Mouse (Mus musculus) embryonic facial prominence, embryonic 12.5 days (tissue): Measurements from ENCODE around the gene Rnf111. TPM values are rescaled to one million over a fixed set of nuclear protein-coding genes. Genes with fewer than 3 reads are reported as not detected.
"Not testable (repeated sequence)": the region's sequence is repeated elsewhere in the genome, so short reads cannot be mapped to it uniquely, and the experiment has no call there.

Experiments used
- ATAC-seq: fragments of 200-750 bp; cut with Nextera tagmentation; 2 replicates; pipeline ENCODE4 v1.8.0; 2017; ENCODE audit not compliant: insufficient number of reproducible peaks, insufficient read depth, low FRiP score, low TSS enrichment
- H3K27ac ChIP-seq: fragments of 300-500 bp; sonication (generic); 2 replicates; pipeline ENCODE4 v1.5.1; 2016; ENCODE audit warnings: mild to moderate bottlenecking
- H3K27me3 ChIP-seq: fragments of 300-500 bp; sonication (generic); 2 replicates; pipeline ENCODE4 v1.6.1; 2016; ENCODE audit warnings: mild to moderate bottlenecking, moderate library complexity
- H3K36me3 ChIP-seq: fragments of 300-500 bp; sonication (generic); 2 replicates; pipeline ENCODE4 v1.6.1; 2016; ENCODE audit warnings: mild to moderate bottlenecking
- H3K4me1 ChIP-seq: fragments of 300-500 bp; sonication (generic); 2 replicates; pipeline ENCODE4 v1.6.1; 2016
- H3K4me2 ChIP-seq: fragments of 300-500 bp; sonication (generic); replicated peaks from 2 replicates; pipeline ENCODE4 v1.6.1; 2016; ENCODE audit warnings: mild to moderate bottlenecking, moderate library complexity
- H3K4me3 ChIP-seq: fragments of 300-500 bp; sonication (generic); 2 replicates; pipeline ENCODE4 v1.5.1; 2016; ENCODE audit warnings: mild to moderate bottlenecking
- H3K9ac ChIP-seq: fragments of 300-500 bp; sonication (generic); 2 replicates; pipeline ENCODE4 v1.6.1; 2016; ENCODE audit warnings: mild to moderate bottlenecking, moderate library complexity
- H3K9me3 ChIP-seq: fragments of 300-500 bp; sonication (generic); 2 replicates; pipeline ENCODE4 v1.6.1; 2016; ENCODE audit warnings: mild to moderate bottlenecking, moderate library complexity
- WGBS: fragments of 180-500 bp; shearing (Covaris S2); methylation state at CpG from one replicate; pipeline ENCODE4 v1.1.7; 2016; 5-methylcytosine and 5-hydroxymethylcytosine counted together
- polyA plus RNA-seq: library from polyadenylated mRNA; unstranded; fragments of >200 nt; fragmentation: Nextera tagmentation; extraction: Ambion mirVana; gene quantifications from 2 replicates; pipeline ENCODE4 v1.2.1, GENCODE M21; 2016

The Rnf111 gene
- polyA plus RNA-seq, 1 experiment from 2014 or later: 33.0 TPM

DNA sequence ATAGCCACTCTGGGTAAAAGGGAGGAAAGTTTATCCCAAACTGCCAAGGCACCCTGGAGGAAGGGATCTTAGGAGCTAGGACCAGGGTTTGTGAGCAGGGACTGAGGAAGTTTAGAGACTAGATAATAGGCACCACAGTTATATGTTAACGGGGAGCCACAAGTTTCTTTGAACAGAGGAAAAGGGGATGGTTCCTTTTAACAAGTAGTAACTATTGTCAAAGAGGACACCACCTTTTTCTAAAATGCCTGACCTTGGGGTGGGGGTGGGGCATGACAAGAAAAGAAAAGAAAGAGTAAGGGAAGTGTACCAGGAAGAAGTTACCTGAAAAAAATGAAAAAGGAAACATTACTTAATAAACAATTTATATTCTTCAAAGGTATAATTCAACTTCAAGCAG is 12.3 kb downstream of the Rnf111 start:
- WGBS: 87% methylated on average over 1 of the region's 1 CpGs
- Histone ChIP-seq H3K27me3 (no peaks in the 10 kb centered on the region), H3K9ac (no peak overlapping the region), H3K9me3 (no peaks in the 10 kb centered on the region), H3K4me3 (no peak overlapping the region), H3K27ac (no peak overlapping the region), H3K4me2 (no peak overlapping the region), H3K36me3 (0 out of 2 replicates have a peak, but pooled peaks cover 6% of the 10 kb centered on the region), H3K4me1 (no peaks in the 10 kb centered on the region)
- ATAC-seq: no peak

- Histone ChIP-seq H3K27me3 (no peaks in the 10 kb centered on the region), H3K4me2 (no peak overlapping the region), H3K9me3 (no peaks in the 10 kb centered on the region), H3K9ac (no peak overlapping the region), H3K36me3 (peaks cover 9% of the 10 kb centered on the region; the same call in 1 of the 2 replicates), H3K4me3 (no peak overlapping the region), H3K4me1 (no peaks in the 10 kb centered on the region), H3K27ac (no peak overlapping the region)
- no peak for ATAC-seq
- WGBS: 79% methylated on average over 2 of the region's 2 CpGs
Observed at GRCm38 (mm10) chr9:70487401-70487800, 16.1 kb downstream of the Rnf111 start.

- H3K27ac ChIP-seq: no peak overlapping the region
- no peak for ATAC-seq
Observed at GRCm38 (mm10) chr9:70485840-70486239, 17.7 kb downstream of the Rnf111 start.

GRCm38 (mm10) chr9:70483495-70483894 is 20.0 kb downstream of the Rnf111 start:
- Histone ChIP-seq H3K9me3 (no peaks in the 10 kb centered on the region), H3K9ac (no peak overlapping the region), H3K36me3 (peaks cover 9% of the 10 kb centered on the region; the same call in 1 of the 2 replicates), H3K27ac (no peak overlapping the region), H3K4me3 (no peak overlapping the region), H3K4me1 (no peaks in the 10 kb centered on the region), H3K4me2 (no peak overlapping the region), H3K27me3 (no peaks in the 10 kb centered on the region)
- 88% methylated on average over 5 of the region's 5 CpGs for WGBS
- ATAC-seq: no peak

More at GRCm38 (mm10) chr9:70485840-70486239, 17.7 kb downstream of the Rnf111 start:
- Histone ChIP-seq H3K27me3 (no peaks in the 10 kb centered on the region), H3K4me3 (no peak overlapping the region), H3K9me3 (no peaks in the 10 kb centered on the region), H3K4me1 (no peaks in the 10 kb centered on the region), H3K4me2 (no peak overlapping the region), H3K36me3 (peaks cover 9% of the 10 kb centered on the region; the same call in 1 of the 2 replicates), H3K9ac (no peak overlapping the region)
- WGBS: 87% methylated on average over 1 of the region's 1 CpGs

DNA sequence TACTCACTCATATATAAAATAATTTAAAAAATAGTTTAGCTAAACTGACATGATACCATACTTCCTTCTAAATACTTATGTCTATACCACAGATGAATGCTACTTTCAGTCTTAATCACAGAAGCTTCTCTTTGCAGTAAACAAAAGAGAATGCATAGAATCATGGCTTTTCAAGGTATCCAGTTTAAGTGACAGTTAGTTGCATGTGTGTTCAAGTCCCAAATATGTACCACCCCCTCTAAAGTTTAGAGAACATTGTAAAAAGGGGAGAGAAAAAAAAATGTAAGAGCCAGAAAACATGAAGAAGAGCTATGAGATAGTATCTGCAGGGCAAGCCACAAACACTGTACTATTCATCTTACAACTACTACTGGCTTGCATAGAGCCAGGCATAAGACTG is 21.7 kb downstream of the Rnf111 start:
- no peaks in the 10 kb centered on the region for H3K27me3 ChIP-seq
- no peaks in the 10 kb centered on the region for H3K9me3 ChIP-seq
- no peaks in the 10 kb centered on the region for H3K4me1 ChIP-seq
- no peak overlapping the region for H3K27ac ChIP-seq
- no peak overlapping the region for H3K4me3 ChIP-seq
- peaks cover 5% of the 10 kb centered on the region; the same call in 1 of the 2 replicates for H3K36me3 ChIP-seq
- ATAC-seq: no peak
- no peak overlapping the region for H3K4me2 ChIP-seq
- H3K9ac ChIP-seq: no peak overlapping the region

DNA sequence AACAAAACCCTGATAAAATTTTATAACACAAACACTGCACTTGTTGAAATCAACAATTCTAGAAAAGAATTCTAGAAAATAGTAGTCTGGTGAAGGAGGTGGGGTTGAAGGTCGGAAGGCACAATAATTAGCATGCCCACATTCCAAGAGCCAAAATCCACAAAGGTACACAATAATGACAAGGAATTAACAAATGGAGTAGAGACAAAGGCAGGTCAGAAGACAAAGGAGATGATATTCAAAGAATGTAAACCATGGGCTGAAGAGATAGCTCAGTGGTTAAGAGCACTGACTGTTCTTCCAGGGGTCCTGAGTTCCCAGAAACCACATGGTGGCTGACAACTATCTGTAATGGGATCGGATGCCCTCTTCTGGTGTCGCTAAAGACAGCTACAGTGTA is 26.3 kb downstream of the Rnf111 start:
- no peaks in the 10 kb centered on the region for H3K9me3 ChIP-seq
- no peak overlapping the region for H3K27ac ChIP-seq
- H3K36me3 ChIP-seq: peaks cover 28% of the 10 kb centered on the region
- H3K27me3 ChIP-seq: no peaks in the 10 kb centered on the region
- H3K9ac ChIP-seq: no peak overlapping the region
- no peaks in the 10 kb centered on the region for H3K4me1 ChIP-seq
- no peak overlapping the region for H3K4me2 ChIP-seq
- no peak for ATAC-seq
- no peak overlapping the region for H3K4me3 ChIP-seq
- 79% methylated on average over 3 of the region's 3 CpGs for WGBS

- Histone ChIP-seq H3K4me3 (no peak overlapping the region), H3K4me1 (no peaks in the 10 kb centered on the region), H3K27ac (no peak overlapping the region), H3K36me3 (peaks cover 28% of the 10 kb centered on the region), H3K27me3 (no peaks in the 10 kb centered on the region), H3K9ac (no peak overlapping the region), H3K4me2 (no peak overlapping the region), H3K9me3 (no peaks in the 10 kb centered on the region)
- ATAC-seq: no peak
- 93% methylated on average over 9 of the region's 9 CpGs for WGBS
Observed at GRCm38 (mm10) chr9:70475777-70476270, 27.7 kb downstream of the Rnf111 start.

GRCm38 (mm10) chr9:70473400-70473799 is 30.1 kb downstream of the Rnf111 start:
- no peak overlapping the region for H3K4me3 ChIP-seq
- H3K4me1 ChIP-seq: no peaks in the 10 kb centered on the region
- H3K9ac ChIP-seq: no peak overlapping the region
- H3K27ac ChIP-seq: no peak overlapping the region
- peaks cover 28% of the 10 kb centered on the region for H3K36me3 ChIP-seq
- ATAC-seq: no peak
- H3K9me3 ChIP-seq: no peaks in the 10 kb centered on the region
- 94% methylated on average over 1 of the region's 1 CpGs for WGBS
- no peak overlapping the region for H3K4me2 ChIP-seq
- H3K27me3 ChIP-seq: no peaks in the 10 kb centered on the region

DNA sequence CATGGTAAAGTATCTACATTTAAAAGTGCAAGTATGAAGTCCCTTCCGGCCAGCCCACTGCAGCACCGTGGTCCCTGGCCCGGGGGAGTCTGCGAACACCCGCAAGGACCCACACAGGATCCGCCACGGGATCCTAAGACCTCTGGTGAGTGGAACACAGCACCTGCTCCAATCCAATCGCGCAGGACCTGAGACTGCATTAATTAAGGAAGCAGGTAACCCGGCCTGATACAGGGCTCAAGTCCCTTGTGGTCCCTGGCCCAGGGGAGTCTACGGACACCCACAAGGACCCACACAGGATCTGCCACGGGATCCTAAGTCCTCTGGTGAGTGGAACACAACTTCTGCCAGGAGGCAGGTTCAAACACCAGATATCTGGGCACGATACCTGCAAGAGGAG is 40.4 kb downstream of the Rnf111 start:
- not testable (repeated sequence) for H3K27ac ChIP-seq, H3K9ac ChIP-seq, H3K4me2 ChIP-seq, ATAC-seq, H3K27me3 ChIP-seq, H3K4me3 ChIP-seq, H3K4me1 ChIP-seq, H3K9me3 ChIP-seq
- peaks cover 25% of the 10 kb centered on the region for H3K36me3 ChIP-seq
- 96% methylated on average over 13 of the region's 13 CpGs for WGBS

DNA sequence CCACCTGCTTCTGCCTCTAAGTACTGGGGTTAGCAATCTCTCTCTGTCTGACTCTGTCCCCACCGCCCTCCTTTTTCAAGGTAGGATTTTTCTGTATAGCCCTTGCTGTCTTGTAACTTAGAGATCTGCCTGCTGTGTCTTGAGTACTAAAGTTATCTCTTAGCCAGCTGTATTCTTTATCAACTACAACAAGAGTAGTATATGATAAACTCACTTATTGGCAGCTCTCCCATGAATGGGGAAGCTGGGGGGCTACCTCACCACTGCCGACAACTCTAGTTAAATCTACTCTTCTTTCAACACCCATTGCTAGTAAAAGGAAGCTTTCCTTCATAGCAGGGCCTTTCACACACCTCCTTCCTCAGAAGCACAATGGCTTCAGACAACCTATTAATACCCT is 51.2 kb downstream of the Rnf111 start:
- no peak overlapping the region for H3K4me2 ChIP-seq
- H3K4me1 ChIP-seq: no peaks in the 10 kb centered on the region
- peaks cover 41% of the 10 kb centered on the region for H3K36me3 ChIP-seq
- no peak overlapping the region for H3K4me3 ChIP-seq
- ATAC-seq: no peak
- H3K9me3 ChIP-seq: no peaks in the 10 kb centered on the region
- no peak overlapping the region for H3K9ac ChIP-seq
- no peaks in the 10 kb centered on the region for H3K27me3 ChIP-seq
- 93% methylated on average over 2 of the region's 2 CpGs for WGBS
- no peak overlapping the region for H3K27ac ChIP-seq

- Histone ChIP-seq H3K9me3 (no peaks in the 10 kb centered on the region), H3K27me3 (no peaks in the 10 kb centered on the region), H3K27ac (no peak overlapping the region), H3K9ac (no peak overlapping the region), H3K36me3 (peaks cover 36% of the 10 kb centered on the region), H3K4me1 (no peaks in the 10 kb centered on the region), H3K4me2 (no peak overlapping the region), H3K4me3 (no peak overlapping the region)
- 92% methylated on average over 5 of the region's 5 CpGs for WGBS
- ATAC-seq: no peak
Observed at GRCm38 (mm10) chr9:70449072-70449471, 54.5 kb downstream of the Rnf111 start.

DNA sequence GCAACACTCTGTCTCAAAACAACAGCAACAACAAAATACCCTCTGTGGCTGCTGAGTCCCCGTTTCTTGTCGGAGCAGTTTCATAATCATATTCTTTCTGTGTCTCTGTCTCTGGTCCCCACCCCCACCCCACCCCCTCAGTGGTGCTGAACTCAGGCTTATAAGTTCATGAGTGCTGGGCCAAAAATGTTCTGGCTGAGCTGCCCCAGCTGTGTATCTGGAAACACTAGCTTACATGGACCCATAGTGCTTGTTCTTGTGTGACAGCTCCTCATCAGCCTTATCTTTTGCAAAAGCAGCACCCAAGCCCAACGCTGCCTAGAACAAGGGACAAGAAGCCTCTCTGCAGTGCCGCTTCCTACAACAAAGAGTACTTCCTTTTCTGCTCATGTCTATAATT is 63.6 kb downstream of the Rnf111 start:
- Histone ChIP-seq H3K4me2 (no peak overlapping the region), H3K9ac (no peak overlapping the region), H3K36me3 (peaks cover 68% of the 10 kb centered on the region), H3K27ac (no peak overlapping the region), H3K9me3 (no peaks in the 10 kb centered on the region), H3K4me1 (no peaks in the 10 kb centered on the region), H3K4me3 (no peak overlapping the region), H3K27me3 (no peaks in the 10 kb centered on the region)
- ATAC-seq: no peak
- WGBS: 96% methylated on average over 4 of the region's 4 CpGs

GRCm38 (mm10) chr9:70422661-70423060 is 80.9 kb downstream of the Rnf111 start:
- H3K9me3 ChIP-seq: no peaks in the 10 kb centered on the region
- WGBS: 97% methylated on average over 2 of the region's 2 CpGs
- no peak for ATAC-seq
- no peak overlapping the region for H3K4me2 ChIP-seq
- H3K27me3 ChIP-seq: no peaks in the 10 kb centered on the region
- H3K4me3 ChIP-seq: no peak overlapping the region
- peaks cover 7% of the 10 kb centered on the region; the same call in 1 of the 2 replicates for H3K4me1 ChIP-seq
- H3K9ac ChIP-seq: no peak overlapping the region
- H3K36me3 ChIP-seq: peaks cover 40% of the 10 kb centered on the region
- H3K27ac ChIP-seq: no peak overlapping the region
